Mouse (Mus musculus): Measurements from ENCODE around the gene Smco1.

Smco1 gene

GRCm38 (mm10) chr16:32311970-32312369 is 40.7 kb downstream of the Smco1 start:
- CTCF ChIA-PET: interaction anchor here (0.7 kb wide), 1 partner anchor 152 kb away, joined by 3 read pairs; no protein-coding TSS in a partner anchor

DNA sequence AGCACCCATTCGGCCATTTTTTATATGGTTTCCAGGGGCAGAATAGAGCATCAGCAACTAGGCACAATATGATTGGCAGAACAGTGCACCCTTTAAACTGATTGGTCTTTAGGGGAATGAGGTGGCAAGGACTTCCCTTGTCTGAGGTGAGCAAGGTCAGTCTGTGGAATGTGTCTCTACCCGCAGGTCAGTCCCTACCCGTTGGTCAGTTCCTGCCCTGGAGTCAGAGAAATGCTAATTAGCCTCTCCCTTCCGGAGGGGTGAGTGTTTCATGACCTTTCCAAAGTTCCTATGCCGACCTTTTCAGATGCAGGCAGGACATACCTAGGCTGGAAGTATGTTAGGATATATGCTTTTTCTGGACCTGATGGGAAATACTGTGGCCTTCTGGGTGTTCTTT is 41.1 kb downstream of the Smco1 start:
- CTCF ChIA-PET: no interaction called here

- CTCF ChIA-PET: no interaction called here
These were observed 41.6 kb downstream of the Smco1 start for GRCm38 (mm10) chr16:32312859-32313258.

DNA sequence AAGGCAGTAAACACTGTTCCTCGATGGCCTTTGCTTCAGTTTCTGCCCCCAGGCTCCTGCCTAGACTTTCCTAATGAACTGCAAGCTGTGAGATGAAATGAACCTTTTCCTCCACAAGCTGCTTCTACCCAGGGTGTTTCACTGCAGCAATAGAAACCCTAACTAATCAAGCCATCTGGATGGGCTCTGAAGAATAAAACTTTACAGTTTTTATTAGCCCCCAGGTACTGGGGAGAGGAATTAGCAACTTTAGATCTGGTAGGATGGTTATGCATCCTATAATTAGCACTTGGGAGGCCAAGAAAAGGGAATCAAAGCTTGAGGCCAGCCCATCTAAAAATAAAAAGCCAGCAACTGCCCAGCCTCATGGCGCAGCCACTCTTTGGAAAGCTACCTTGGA is 45.3 kb downstream of the Smco1 start:
- CTCF ChIA-PET: no interaction called here

GRCm38 (mm10) chr16:32323953-32324352 is 52.7 kb downstream of the Smco1 start:
- CTCF ChIA-PET: no interaction called here

Data from spleen, embryonic (tissue).